Mouse (Mus musculus): ENCODE results near the gene Vmn1r203. TPM values are rescaled to one million over a fixed set of nuclear protein-coding genes. Genes with fewer than 3 reads are reported as not detected.
"Not testable (repeated sequence)": the region's sequence is repeated elsewhere in the genome, so short reads cannot be mapped to it uniquely, and the experiment has no call there.

The Vmn1r203 gene
- not detected in 2 replicates for polyA plus RNA-seq (2015; fragmentation: Nextera tagmentation; extraction: Ambion mirVana)

DNA sequence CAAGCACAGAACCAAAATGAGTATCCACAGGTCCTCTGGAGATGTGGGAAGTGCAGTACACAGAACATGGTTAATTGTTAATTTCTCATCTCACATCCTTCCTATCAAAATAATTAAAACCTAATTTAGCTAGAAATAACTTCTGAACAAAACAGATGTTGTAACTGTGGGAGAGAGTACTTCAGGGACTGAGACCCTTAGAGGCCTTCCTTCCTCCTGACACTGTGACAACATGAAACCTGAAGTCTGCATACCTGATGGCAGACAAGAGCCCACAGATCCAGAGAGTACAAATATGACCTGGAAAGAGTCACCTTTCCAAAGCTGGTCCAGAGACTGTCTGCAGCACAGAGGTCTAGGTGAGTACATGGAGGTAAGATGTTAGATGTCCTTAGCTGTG, at the start of gene Vmn1r203:
Gene Vmn1r203, plus strand, starts transcription at position 301 of the 400 bp plus-strand sequence.
- Histone ChIP-seq H3K4me1 (no peaks in the 10 kb centered on the region), H3K27me3 (no peaks in the 10 kb centered on the region), H3K27ac (no peak within 1 kb of the TSS), H3K9ac (no peak within 1 kb of the TSS), H3K4me3 (no peak within 1 kb of the TSS), H3K36me3 (ENCODE audit: poor library complexity, severe bottlenecking) (no peaks in the 10 kb centered on the region), H3K9me3 (replicated peaks) (no peaks in the 10 kb centered on the region), H3K4me2 (no peak within 1 kb of the TSS)
- ATAC-seq, result no peak

DNA sequence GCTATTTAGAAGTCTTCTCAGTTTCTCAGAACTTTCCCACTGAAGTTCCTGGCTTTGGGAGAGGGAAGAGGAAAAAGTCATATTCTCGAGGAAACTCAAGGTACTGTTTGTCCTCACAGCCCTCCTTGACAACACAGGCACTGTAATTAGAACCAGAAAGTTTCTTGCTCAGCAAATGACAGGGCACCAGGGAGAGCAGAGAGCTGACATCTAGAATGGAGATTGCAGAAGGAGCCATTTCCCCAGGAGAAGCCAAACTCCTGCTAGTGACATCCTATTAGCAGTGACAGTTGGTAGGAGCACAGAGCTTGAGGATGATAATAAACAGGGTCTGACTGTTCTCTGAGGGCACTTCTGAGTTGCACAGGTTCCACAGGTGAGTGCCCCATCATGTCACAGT, 46.3 kb upstream of the Vmn1r203 start, which contains the start of gene Vmn1r201:
Gene Vmn1r201, plus strand, starts transcription at position 301 of the 400 bp plus-strand sequence.
- H3K27me3 ChIP-seq, result no peaks in the 10 kb centered on the region
- H3K9me3 ChIP-seq (replicated peaks), result no peaks in the 10 kb centered on the region
- no peak within 1 kb of the TSS for H3K27ac ChIP-seq
- ATAC-seq, result no peak
- no peak within 1 kb of the TSS for H3K4me3 ChIP-seq
- no peak within 1 kb of the TSS for H3K4me2 ChIP-seq
- H3K36me3 ChIP-seq (ENCODE audit: poor library complexity, severe bottlenecking), result no peaks in the 10 kb centered on the region
- no peaks in the 10 kb centered on the region for H3K4me1 ChIP-seq
- WGBS, result 77% methylated on average over 1 of the region's 1 CpGs
- H3K9ac ChIP-seq, result no peak within 1 kb of the TSS

DNA sequence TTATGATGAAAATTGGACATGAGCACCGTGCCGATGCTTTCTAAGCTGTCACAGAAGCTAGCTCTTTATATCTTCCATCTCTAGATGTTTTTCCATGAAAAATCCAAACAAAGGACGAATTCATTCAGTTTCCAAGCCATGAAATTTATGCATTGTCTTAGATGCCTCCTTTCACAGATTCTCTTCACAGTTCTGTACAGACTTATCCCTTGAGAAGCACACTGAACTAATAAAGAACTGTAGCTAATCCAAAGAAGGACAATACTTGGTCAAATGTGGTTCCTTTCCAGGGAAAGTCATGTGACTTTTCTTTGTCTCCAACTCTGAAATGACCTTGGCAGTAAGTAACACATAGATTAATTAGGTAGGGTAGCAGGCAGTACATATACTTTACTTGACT, 15.5 kb upstream of the Vmn1r203 start:
- no peaks in the 10 kb centered on the region for H3K4me1 ChIP-seq
- no peaks in the 10 kb centered on the region for H3K9me3 ChIP-seq (replicated peaks)
- no peak for ATAC-seq
- no peak overlapping the region for H3K4me3 ChIP-seq
- H3K4me2 ChIP-seq, result no peak overlapping the region
- WGBS, result 69% methylated on average over 3 of the region's 3 CpGs
- H3K27me3 ChIP-seq, result no peaks in the 10 kb centered on the region
- no peak overlapping the region for H3K27ac ChIP-seq
- H3K9ac ChIP-seq, result no peak overlapping the region
- H3K36me3 ChIP-seq (ENCODE audit: poor library complexity, severe bottlenecking), result no peaks in the 10 kb centered on the region

DNA sequence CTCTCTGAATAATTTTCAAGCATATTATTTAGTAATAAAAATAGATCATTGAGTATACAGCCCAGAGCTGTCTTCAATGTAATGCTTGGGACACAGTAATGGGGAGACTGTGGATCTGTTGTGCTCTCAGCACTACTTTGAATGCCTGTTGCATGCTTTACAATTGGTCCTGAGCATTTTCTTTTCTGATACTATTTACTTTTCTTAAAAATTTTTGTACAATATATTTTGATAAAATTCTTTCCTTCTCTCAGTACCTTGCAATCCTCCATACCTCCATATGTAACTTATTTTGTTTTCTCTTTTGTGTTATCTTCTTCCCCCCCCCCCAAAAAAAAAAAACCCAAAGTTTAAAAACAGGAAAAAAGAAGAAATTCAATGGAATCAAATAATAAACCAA, 12.6 kb upstream of the Vmn1r203 start, which contains the start of gene Vmn1r202:
Gene Vmn1r202, minus strand, starts transcription at position 101 of the 400 bp plus-strand sequence.
- H3K27me3 ChIP-seq, result no peaks in the 10 kb centered on the region

DNA sequence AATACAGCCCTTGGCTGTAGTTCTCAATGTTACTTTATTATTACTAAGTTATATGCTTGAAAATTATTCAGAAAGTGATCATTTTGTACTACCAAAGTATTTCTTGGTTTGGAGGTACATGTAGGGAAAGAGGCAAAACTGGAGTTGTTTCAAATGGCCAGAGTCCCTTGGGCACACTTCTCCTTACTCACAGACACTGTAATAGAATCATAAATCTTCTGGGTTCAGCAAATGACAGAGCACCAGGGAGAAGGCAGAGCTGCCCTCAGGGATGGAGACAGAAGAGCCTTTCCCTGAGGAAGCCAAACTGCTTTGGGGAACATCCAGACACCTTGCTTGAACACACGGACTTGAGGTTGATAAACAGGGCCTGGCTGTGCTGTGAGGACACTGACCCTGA, 35.0 kb downstream of the Vmn1r203 start, which contains the start of gene Vmn1r204:
Gene Vmn1r204, plus strand, starts transcription at position 301 of the 400 bp plus-strand sequence.
- H3K27ac ChIP-seq; H3K4me2 ChIP-seq; H3K4me1 ChIP-seq; H3K36me3 ChIP-seq (ENCODE audit: poor library complexity, severe bottlenecking); H3K27me3 ChIP-seq; H3K9me3 ChIP-seq (replicated peaks); H3K4me3 ChIP-seq; ATAC-seq; H3K9ac ChIP-seq: not testable (repeated sequence)
- WGBS, result 69% methylated on average over 1 of the region's 1 CpGs

More for the DNA sequence above, 12.6 kb upstream of the Vmn1r203 start, which contains the start of gene Vmn1r202:
- H3K27ac ChIP-seq, result no peak within 1 kb of the TSS
- H3K36me3 ChIP-seq (ENCODE audit: poor library complexity, severe bottlenecking), result no peaks in the 10 kb centered on the region
- no peak for ATAC-seq
- no peak within 1 kb of the TSS for H3K4me2 ChIP-seq
- H3K4me1 ChIP-seq, result no peaks in the 10 kb centered on the region
- H3K9me3 ChIP-seq (replicated peaks), result no peaks in the 10 kb centered on the region
- no peak within 1 kb of the TSS for H3K9ac ChIP-seq
- no peak within 1 kb of the TSS for H3K4me3 ChIP-seq

DNA sequence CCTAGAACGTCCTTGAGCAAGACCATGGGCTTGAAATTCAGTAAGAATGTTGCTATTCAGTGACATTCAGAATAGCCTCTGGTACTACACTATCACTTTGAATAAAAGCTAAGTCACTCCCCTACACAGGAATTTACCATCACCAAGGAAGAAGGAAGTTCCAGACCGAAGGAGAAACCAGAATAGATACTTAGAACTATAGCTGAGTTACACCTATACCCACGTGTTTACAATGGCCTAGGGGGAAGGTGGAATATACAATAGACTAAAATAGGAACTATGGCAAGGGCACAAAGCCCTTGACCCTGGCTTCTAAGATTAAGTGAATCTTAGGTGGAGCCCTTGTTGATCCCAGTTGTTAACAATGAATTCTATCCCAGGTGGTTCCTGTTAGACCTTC, 57.0 kb downstream of the Vmn1r203 start:
- H3K36me3 ChIP-seq (ENCODE audit: poor library complexity, severe bottlenecking); ATAC-seq; H3K9ac ChIP-seq; H3K27me3 ChIP-seq; H3K27ac ChIP-seq; H3K9me3 ChIP-seq (replicated peaks); H3K4me1 ChIP-seq; H3K4me2 ChIP-seq; H3K4me3 ChIP-seq: not testable (repeated sequence)
- 71% methylated on average over 3 of the region's 3 CpGs for WGBS

Other genes with a start within 250 kb of the Vmn1r203 start
- not detected in 2 replicates for gene Vmn1r195, start 247.6 kb upstream of the Vmn1r203 start, polyA plus RNA-seq (2015; fragmentation: Nextera tagmentation; extraction: Ambion mirVana)
- not detected in 2 replicates for gene Vmn1r196, start 228.2 kb upstream of the Vmn1r203 start, polyA plus RNA-seq (2015; fragmentation: Nextera tagmentation; extraction: Ambion mirVana)
- gene Vmn1r197, start 193.5 kb upstream of the Vmn1r203 start, polyA plus RNA-seq (2015; fragmentation: Nextera tagmentation; extraction: Ambion mirVana), result not detected in 2 replicates
- not detected in 2 replicates for gene Vmn1r198, start 167.8 kb upstream of the Vmn1r203 start, polyA plus RNA-seq (2015; fragmentation: Nextera tagmentation; extraction: Ambion mirVana)
- gene Vmn1r199, start 138.3 kb upstream of the Vmn1r203 start, polyA plus RNA-seq (2015; fragmentation: Nextera tagmentation; extraction: Ambion mirVana), result not detected in 2 replicates
- not detected in 2 replicates for gene Vmn1r200, start 127.7 kb upstream of the Vmn1r203 start, polyA plus RNA-seq (2015; fragmentation: Nextera tagmentation; extraction: Ambion mirVana)
- gene Vmn1r201, start 46.2 kb upstream of the Vmn1r203 start, polyA plus RNA-seq (2015; fragmentation: Nextera tagmentation; extraction: Ambion mirVana), result not detected in 2 replicates
- not detected in 2 replicates for gene Vmn1r202, start 12.7 kb upstream of the Vmn1r203 start, polyA plus RNA-seq (2015; fragmentation: Nextera tagmentation; extraction: Ambion mirVana)
- not detected in 2 replicates for gene Vmn1r204, start 35.1 kb downstream of the Vmn1r203 start, polyA plus RNA-seq (2015; fragmentation: Nextera tagmentation; extraction: Ambion mirVana)
- gene Vmn1r205, start 74.9 kb downstream of the Vmn1r203 start, polyA plus RNA-seq (2015; fragmentation: Nextera tagmentation; extraction: Ambion mirVana), result not detected in 2 replicates
- gene Vmn1r206, start 106.1 kb downstream of the Vmn1r203 start, polyA plus RNA-seq (2015; fragmentation: Nextera tagmentation; extraction: Ambion mirVana), result not detected in 2 replicates
- not detected in 2 replicates for gene Vmn1r207-ps, start 211.5 kb downstream of the Vmn1r203 start, polyA plus RNA-seq (2015; fragmentation: Nextera tagmentation; extraction: Ambion mirVana)